Mouse (Mus musculus) thymus, adult 2 months (tissue): ENCODE results near the gene D5Ertd579e.

Experiments used
- CTCF ChIP-seq: fragments of 200-500 bp; IDR thresholded peaks from 2 replicates; pipeline ENCODE4 v1.5.1; 2012; ENCODE audit warnings: mild to moderate bottlenecking, control low read depth, low read length, moderate library complexity, borderline replicate concordance; ENCODE audit not compliant: control insufficient read depth, poor library complexity, insufficient read depth; ENCODE audit errors: extremely low read depth
- POLR2A ChIP-seq: fragments of 200-500 bp; IDR thresholded peaks from 2 replicates; pipeline ENCODE4 v1.6.1; 2012; ENCODE audit warnings: mild to moderate bottlenecking, low read length, control low read depth, moderate library complexity; ENCODE audit not compliant: control insufficient read depth, poor library complexity, insufficient read depth; ENCODE audit errors: extremely low read depth

DNA sequence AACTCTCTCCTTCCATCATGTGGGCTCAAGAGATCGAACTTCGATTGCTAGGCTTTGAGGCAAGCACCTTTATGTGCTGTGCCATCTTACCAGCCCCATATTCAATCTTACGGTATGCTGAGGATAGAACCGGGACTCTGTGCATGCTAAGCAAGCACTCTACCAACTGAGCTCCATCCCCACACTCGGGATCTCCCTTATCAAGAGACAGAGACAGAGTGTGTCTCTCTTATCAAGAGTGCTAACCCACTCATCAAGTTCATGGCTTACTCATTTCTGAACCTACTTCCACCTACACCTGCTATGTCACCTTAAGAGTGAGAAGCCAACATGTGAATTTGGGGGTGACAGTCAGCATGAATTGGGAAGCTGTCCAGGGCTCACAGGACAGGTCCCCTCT is 24.4 kb upstream of the D5Ertd579e start:
- TF ChIP-seq POLR2A: no peak
- TF ChIP-seq CTCF: no peak
